Mouse (Mus musculus) adrenal gland, adult 18-20 months (tissue): ENCODE measurements at regions not wholly inside any gene's neighbourhood (a gene's known extent, or its start where the extent isn't known, plus 50 kb on each side); places are given as distances from the start of the nearest gene placed in this dataset.
"Not testable (repeated sequence)": the region's sequence is repeated elsewhere in the genome, so short reads cannot be mapped to it uniquely, and the experiment has no call there.

ENCODE experiments used
- DNase-seq, 2 experiments: peaks; one replicate each; pipeline ENCODE4 v3.0.0; 2021 to 2022; ENCODE audit warnings: low spot score in 2 of 2

- DNase-seq = no peak
These were observed 94.7 kb upstream of the Adgrl2 start for GRCm38 (mm10) chr3:149084861-149085598.

- no peak for DNase-seq
These were observed 93.0 kb upstream of the Adgrl2 start for GRCm38 (mm10) chr3:149083391-149083790.

DNA sequence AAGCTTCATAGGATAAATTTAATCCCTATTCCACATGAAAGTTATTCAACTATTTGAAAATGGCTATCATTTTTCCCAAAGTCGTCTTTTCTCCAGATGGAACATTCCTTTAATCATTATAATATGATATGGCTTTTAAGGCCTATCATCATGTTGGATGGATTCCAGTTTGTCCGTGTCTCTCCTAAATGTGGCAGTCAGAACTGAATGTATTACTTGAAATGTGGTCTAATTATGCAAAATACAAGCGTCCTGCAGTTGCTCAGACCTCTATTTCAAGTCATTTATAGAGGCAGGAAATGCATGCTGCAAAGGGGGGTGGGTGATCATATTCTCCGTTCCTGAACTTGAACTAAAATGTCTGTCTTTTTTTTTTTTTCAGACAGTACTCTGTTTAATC, 88.5 kb upstream of the Adgrl2 start:
- no peak for DNase-seq

GRCm38 (mm10) chr3:149076928-149077551, 86.7 kb upstream of the Adgrl2 start:
- no peak for DNase-seq

GRCm38 (mm10) chr3:149075488-149075851, 85.1 kb upstream of the Adgrl2 start:
- DNase-seq = no peak

DNA sequence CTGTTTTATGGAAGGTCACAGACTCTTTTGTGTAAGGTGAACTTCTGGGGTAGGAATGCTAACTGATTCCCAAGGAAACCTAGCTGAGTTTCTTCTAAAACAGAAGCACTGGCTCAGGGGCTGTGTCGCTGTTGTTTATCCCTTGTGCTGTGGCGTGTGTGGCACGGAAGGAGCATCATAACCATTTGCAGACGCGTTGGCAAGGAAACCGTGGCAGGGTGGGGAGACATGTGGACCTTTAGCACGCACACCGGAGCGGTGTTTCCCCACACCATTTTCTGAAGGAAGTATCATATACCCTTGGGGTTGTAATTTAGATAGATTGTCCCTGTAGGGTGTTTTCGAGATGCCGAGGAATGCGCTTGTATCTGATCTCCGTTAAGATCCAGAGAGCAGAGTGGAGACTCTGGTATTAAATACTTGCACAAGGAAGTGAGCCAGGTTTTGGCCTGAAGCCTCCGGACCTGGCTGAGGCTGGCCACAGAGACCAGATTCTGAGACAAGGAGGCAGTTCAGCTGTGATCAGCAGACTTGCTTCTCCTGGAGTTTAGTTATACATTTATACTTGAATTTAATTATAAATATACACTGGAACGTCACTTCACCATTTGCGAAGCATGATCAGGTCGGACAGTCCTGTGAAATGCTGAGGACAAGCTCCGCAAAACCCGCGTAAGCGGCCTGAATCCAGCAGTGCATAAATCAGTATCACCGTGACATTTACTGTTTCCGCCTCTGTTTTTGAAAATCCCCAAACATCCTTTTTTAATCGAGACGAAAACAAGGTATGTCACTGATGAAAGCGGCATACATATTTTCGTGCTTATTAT, 84.5 kb upstream of the Adgrl2 start:
- no peak for DNase-seq

GRCm38 (mm10) chr3:149070201-149070600, 79.8 kb upstream of the Adgrl2 start:
- no peak for DNase-seq

- no peak for DNase-seq
These were observed 79.1 kb upstream of the Adgrl2 start for GRCm38 (mm10) chr3:149069436-149069835.

GRCm38 (mm10) chr3:149068821-149069220, 78.5 kb upstream of the Adgrl2 start:
- DNase-seq = no peak

DNA sequence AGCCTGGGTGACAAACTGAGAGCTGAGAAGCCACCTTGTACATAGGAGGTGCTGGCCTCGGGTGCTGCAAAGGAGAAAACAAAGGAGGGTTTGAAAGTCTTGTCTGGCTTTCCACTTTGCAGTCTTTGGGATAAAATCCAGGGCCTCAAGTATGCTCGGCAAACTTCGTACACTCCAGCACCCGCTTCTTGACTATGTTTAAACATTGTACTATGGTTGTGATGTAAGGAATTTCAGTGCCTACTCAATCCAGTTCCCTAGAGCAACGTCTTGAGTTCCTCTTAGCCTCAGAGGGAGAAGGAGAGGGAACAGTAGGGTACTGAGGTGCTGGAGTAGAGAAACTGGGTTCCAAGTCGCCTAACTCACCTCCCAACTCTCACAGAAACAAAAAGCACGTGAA, 77.4 kb upstream of the Adgrl2 start:
- DNase-seq = no peak

DNA sequence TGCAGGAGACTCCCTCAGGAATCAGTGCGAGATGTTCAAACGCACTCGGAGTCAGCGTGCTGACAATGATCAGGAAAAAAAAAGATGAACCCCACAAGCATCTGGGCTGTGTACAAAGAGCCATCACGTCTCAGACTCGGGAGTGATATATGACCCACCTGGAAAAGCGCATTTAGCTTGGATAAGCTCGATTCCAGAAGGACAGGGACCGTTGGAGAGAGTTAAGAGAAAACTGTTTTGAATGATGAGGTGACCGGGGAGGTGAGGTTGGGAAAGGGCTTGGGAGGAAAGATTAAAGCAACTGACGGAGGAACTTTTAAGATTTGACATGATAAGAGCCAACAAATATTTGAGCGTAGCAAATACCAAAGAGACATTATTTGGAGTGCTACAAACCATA, 64.7 kb upstream of the Adgrl2 start:
- no peak for DNase-seq

DNA sequence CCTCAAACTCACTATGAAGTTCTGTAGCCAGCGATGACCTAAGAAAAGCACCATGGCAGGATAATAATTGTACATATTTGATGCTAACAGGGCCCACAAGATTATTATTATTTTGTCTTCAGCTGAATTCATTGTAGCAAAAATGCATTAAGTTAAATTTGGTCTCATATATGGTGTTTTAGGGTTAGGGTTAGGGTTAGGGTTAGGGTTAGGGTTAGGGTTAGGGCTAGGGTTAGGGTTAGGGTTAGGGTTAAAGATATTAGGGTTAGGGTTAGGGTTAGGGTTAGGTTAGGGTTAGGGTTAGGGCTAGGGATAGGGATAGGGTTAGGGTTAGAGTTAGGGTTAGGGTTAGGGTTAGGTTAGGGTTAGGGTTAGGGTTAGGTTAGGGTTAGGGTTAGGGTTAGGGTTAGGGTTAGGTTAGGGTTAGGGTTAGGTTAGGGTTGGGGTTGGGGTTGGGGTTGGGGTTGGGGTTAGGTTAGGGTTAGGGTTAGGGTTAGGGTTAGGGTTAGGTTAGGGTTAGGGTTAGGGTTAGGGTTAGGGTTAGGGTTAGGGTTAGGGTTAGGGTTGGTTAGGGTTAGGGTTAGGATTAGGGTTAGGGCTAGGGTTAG, 62.0 kb upstream of the Adgrl2 start:
- not testable (repeated sequence) for DNase-seq

DNA sequence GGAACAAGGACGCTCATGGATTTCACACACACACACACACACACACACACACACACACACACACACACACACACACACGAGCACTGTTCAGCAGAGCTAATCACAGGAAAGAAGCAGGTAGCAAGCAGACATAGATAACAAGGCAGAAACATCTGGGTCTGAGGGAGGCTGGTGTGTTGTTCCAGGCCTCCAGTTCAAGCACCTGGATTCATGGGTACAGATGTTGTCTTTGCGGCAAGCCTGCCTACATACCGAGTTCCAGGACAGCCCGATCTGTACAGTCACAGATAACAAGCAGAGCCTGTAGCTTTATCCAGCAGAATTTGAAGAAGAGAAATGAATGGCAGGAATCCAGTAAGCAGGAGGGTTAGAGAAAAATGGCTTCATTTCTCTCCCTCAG, 55.0 kb upstream of the Adgrl2 start:
- DNase-seq = no peak

- DNase-seq = no peak
These were observed 53.5 kb upstream of the Adgrl2 start for GRCm38 (mm10) chr3:149043901-149044300.

DNA sequence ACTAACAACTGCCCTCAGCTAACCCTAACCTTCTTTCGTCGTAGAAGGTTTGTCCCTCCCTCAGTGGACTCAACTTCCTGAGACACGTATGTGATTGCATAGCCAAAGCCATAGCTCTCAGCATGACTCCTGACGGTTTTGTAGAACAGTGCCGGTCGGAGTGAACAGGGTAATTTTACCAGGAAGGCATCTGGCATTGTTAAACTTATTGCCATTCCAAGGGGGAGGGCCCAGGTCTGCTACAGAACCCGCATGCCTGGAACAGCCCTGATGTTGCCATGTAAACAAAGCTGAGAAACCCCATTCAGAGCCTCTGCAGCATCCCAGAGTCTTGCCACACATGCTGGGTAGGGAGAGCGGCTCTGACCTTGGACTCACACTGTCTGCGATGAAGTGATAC, 52.2 kb upstream of the Adgrl2 start:
- DNase-seq = no peak

DNA sequence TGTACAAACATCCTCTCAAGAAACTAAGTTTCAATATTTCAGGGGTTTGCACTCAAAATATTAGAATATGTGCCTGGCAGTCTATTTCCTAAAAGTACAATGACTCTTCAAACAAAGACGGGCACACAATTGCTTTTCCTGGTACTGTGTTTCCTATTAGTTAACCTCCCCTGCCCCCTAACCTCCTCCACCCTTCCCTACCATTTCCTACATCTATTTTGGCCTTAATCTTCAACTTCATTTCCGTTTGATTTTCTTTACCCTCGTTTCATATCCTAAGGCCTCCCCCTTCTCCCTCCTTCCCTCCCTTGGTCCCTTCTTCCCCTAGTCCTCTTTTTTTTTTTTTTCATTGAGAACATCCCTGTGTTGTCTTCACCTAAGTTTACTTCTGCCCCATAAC, 50.8 kb upstream of the Adgrl2 start:
- DNase-seq = no peak
